Mouse (Mus musculus) urinary bladder, adult 2 months (tissue): ENCODE results near the gene Tfeb. TPM values are rescaled to one million over a fixed set of nuclear protein-coding genes. Genes with fewer than 3 reads are reported as not detected.
A peak's percentile ranks its signal among the peaks of the same experiment; 100 is the strongest.

Experiments
- DNase-seq: peaks from one replicate; pipeline ENCODE4 v3.0.0; 2022; ENCODE audit warnings: low spot score
- polyA plus RNA-seq: library from polyadenylated mRNA; depleted of rRNA; stranded (reverse); fragments of >200 nt; gene quantifications from 2 replicates; pipeline ENCODE4 v1.2.3, GENCODE M21; 2012; rRNA removed

Tfeb gene
- polyA plus RNA-seq, 1 experiment, result 14.5 TPM

DNA sequence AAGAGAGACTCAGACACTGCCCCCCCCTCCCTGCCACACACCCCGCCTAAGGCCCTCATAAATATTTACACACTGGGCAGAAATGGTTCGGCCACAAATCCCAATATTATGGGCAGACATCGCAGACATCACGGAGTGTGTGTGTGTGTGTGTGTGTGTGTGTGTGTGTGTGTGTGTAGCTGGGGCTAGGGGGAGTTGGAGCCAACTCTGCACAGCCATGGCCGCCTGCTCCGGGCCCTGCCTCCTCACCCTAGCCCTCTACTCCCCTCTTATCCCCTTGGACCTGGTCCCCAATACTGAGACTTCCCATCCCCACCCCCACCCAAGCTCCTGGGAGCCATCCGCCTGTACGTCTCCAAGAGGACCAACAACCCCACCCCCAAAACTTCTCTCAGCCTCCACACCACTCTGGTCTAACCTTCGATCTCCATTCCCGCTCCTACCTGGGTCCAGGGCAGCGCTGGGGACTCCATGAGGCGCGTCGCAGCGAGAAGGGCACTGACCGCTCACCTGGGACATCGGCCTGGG lies 95.7 kb downstream of the Tfeb start:
- no peak for DNase-seq

DNA sequence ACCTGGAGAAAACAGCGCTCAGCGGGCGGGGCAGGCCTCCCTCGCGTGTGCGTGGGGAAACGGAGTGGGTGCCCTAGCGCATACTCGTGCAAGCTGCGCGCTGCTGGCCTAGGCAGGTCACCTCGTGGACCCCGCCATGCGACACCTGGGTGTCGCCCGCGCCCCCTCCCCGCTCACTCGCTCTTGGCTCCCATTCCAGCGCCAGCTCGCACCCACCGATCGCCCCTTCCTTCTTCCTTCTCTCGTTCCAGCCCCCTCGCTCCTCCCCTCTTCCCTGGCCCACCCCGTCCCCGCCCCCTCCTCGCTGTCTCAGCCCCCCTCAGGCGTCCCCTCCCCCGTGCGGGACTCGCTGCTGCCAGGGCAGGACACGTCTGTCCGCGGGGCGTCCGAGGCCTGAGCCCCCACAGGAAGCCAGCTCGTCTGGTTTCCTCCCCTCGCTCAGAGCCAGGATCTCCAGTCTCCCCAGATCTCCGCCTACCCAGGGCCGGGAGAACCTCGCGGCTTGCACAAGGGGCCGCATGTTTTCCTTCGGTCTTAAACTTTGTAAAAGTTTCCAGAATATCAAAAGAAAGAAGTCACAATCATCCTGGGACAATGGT lies 96.3 kb downstream of the Tfeb start:
- DNase-seq, result no peak

DNA sequence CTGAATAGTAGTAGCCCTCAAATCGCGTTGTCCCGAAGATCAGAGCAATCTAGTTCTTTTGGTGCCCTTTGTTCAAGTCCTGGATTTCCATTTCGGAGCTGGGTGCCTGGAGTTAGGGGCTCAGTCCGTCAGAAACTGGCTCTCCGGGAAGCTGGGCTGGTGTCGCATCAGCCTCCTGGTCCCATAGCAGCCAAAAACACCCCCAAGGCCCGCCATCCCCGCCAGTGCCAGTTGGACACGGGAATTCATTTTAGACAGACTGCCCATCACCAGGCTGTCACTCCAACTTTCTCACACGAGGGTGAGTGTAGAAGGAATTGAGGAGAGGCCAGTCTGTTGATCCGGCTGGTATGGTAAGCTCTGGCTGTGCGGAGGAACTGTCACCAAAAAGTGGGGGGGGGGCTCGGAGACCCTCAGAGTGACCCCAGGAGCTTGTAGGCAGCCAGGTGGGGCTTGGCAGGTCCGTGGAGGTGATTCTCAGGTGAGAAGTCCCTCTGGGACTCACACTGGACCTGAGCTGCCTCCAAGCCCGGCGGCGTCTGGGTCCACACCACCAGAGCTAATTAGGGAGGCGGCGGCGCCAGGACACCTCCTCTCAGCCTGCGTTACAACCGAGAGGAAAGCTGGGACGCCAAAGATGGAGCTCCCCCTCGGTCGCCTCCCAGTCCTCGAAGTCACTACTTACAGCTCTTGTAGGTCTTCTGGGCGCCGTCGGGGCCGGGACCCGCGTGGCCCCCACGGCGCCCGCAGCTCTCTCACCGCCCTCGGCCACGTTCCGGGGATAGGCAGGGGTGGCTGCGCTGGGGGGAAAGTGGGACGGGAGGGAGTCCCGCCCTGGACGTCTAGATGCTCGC lies 97.0 kb downstream of the Tfeb start:
- no peak for DNase-seq

DNA sequence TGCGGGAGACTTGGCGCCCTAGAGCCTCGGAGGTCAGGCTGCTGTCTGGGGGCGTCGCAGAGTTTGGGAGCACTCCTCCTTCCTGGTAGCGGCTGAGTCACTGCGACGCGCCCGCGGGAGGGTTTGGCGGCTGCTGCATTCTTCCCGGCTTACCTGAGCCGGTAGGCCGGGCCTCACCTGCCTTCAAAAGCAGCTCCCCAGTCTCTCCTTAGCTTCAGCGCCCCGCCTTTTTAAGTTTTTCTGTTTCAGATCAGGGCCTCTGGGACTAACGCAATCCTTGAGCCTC lies 97.6 kb downstream of the Tfeb start, which contains the start of gene Mdfi:
Gene Mdfi, minus strand, starts transcription at position 210 of the 286 bp plus-strand sequence.
- DNase-seq, result peak; percentile 49

DNA sequence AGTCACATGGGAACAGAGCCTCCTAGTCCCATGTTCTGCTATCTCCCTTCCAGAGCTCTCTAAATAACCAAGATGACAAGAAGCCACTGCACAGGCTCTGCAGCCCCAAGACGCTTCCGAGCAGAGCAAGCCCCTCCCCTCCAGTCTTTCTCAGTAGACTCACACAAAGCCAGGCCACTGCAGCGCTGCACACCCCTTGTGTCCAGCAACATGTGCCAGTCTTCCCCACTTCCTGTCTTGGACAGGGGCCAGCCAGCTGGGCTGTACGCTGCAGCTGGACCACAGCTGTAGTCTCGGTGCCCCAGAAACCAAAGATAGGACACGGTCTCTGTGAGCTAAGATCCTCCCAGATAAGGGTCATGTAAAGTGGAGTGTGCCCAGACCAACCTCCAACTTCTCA lies 101.0 kb downstream of the Tfeb start:
- no peak for DNase-seq

DNA sequence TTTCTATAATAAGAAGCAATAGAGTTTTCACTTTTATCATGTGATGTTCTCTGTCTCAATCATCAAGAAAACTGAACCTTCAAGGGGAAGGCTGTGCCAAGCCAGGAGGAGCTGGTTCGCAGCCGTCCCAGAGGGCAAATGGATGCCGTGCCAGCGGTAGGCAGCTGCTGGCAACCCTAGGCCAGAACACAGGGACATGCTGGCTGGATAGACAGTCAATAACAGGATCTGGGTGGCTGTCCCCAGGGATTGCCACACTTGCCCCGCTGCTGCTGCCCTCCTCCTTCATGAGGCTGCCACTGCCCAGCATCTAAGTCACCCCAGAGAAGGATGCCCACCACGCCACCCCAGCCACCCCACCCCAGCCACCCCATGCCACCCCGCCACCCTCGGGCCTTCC lies 104.7 kb downstream of the Tfeb start:
- DNase-seq, result no peak

Other genes starting within 250 kb of the Tfeb start
- 29.5 and 33.2 TPM in 2 replicates for gene Taf8, start 234.7 kb upstream of the Tfeb start, polyA plus RNA-seq
- gene Ccnd3, start 232.0 kb upstream of the Tfeb start, polyA plus RNA-seq, result 110 and 134 TPM in 2 replicates
- 15.3 and 15.5 TPM in 2 replicates for gene Bysl, start 125.5 kb upstream of the Tfeb start, polyA plus RNA-seq
- 33.7 and 48.5 TPM in 2 replicates for gene Med20, start 125.4 kb upstream of the Tfeb start, polyA plus RNA-seq
- gene Gm20517, start 125.4 kb upstream of the Tfeb start, polyA plus RNA-seq, result 0.76 and 0.96 TPM in 2 replicates
- gene Usp49, start 106.3 kb upstream of the Tfeb start, polyA plus RNA-seq, result 6.5 and 7.6 TPM in 2 replicates
- gene Tomm6, start 48.6 kb upstream of the Tfeb start, polyA plus RNA-seq, result 110 and 111 TPM in 2 replicates
- 8.1 and 10.1 TPM in 2 replicates for gene Frs3, start 48.0 kb upstream of the Tfeb start, polyA plus RNA-seq
- gene Gm21981, start 42.6 kb upstream of the Tfeb start, polyA plus RNA-seq, result 1.2 and 1.9 TPM in 2 replicates
- gene Prickle4, start 42.3 kb upstream of the Tfeb start, polyA plus RNA-seq, result 1.4 and 1.5 TPM in 2 replicates
- 0.09 TPM in 1 of 2 replicates, not detected in the other for gene Pgc, start 10.2 kb upstream of the Tfeb start, polyA plus RNA-seq
- gene Mdfi, start 97.7 kb downstream of the Tfeb start, polyA plus RNA-seq, result 28.5 and 36.2 TPM in 2 replicates
- 23.6 and 36.5 TPM in 2 replicates for gene Foxp4, start 187.6 kb downstream of the Tfeb start, polyA plus RNA-seq